Mouse (Mus musculus): ENCODE measurements around the gene Mlx. TPM values are rescaled to one million over a fixed set of nuclear protein-coding genes. Genes with fewer than 3 reads are reported as not detected.

Gene Mlx
- polyA plus RNA-seq, 1 experiment from 2014 or later: 54.1 TPM

DNA sequence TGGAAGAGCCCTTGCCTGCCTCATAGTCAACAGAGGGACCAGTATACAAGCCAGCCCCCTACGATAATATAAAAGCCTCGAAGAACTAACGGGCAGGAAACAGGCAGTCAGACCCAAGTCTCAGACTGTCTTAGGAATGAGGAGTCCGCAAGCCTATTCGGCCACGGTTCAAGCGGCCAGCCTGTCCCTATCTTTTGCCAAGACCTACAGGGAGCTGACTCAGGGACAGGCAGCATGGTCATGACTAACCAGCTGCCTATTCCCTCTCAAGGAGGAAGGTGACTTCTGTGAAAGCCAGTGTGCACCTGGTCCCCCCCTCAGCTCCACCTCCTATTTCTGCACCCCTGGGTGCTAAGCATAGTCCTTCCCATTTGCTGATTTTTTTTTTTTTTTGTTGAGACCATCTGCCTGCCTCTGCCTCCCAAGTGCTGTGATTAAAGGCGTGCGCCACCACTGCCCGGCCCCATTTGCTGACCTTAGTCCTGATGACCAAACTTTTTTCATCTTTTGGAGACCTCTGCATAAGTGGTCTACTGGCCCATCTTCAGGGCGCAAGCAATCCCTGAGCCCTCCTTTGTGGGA is 42.0 kb downstream of the Mlx start:
- ATAC-seq (ENCODE audit: borderline replicate concordance, extremely low read depth, low FRiP score, low TSS enrichment): no peak
- Histone ChIP-seq H3K4me2 (no peak overlapping the region), H3K9ac (no peak overlapping the region), H3K27ac (no peak overlapping the region), H3K36me3 (peaks cover 17% of the 10 kb centered on the region), H3K4me3 (no peak overlapping the region), H3K9me3 (no peaks in the 10 kb centered on the region), H3K27me3 (no peaks in the 10 kb centered on the region), H3K4me1 (peaks cover 3% of the 10 kb centered on the region)
- 78% methylated on average over 11 of the region's 11 CpGs for WGBS

DNA sequence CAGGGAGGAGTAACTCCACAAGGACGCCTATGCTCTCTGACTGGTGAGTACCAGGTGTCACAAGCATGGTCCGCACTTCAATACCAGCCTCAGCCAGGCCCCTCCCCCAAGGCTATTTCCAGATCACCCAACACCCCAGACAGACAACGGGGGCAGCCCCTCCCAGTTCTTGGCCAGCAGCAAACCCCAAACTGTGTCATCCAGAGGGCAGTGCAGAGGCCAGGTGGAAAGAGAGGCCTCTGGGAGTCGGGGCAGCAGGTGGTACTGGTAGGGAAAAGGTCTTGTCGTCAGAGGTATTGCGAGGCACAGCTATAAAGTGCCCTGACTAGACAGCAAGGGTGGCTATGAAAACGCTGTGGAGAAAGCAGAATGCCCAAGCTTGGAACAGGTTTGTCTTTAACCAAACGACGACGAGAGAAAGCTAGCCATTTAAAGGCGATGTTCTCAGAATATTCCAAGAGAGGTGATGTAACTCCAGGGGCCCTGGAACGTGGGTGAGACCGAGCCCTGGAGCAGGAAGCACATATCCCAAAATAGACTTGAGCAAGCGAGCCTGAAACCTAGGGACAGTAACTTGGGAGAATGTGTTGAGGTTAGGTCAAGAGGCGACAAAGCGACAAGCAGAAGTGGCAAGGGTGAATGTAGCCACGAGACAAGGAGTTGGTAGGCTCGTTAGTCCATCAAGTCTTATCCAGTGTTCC is 43.1 kb downstream of the Mlx start:
- Histone ChIP-seq H3K36me3 (peaks cover 17% of the 10 kb centered on the region), H3K4me1 (peaks cover 3% of the 10 kb centered on the region), H3K27ac (0 out of 2 replicates have a peak overlapping the region, but pooled peaks have one; percentile 15), H3K4me2 (no peak overlapping the region), H3K27me3 (no peaks in the 10 kb centered on the region), H3K9me3 (no peaks in the 10 kb centered on the region), H3K4me3 (no peak overlapping the region), H3K9ac (no peak overlapping the region)
- no peak for ATAC-seq (ENCODE audit: borderline replicate concordance, extremely low read depth, low FRiP score, low TSS enrichment)
- WGBS: 37% methylated on average over 18 of the region's 18 CpGs

GRCm38 (mm10) chr11:101131187-101131586 is 44.1 kb downstream of the Mlx start:
- H3K36me3 ChIP-seq: peaks cover 8% of the 10 kb centered on the region
- H3K27ac ChIP-seq: no peak overlapping the region
- ATAC-seq (ENCODE audit: borderline replicate concordance, extremely low read depth, low FRiP score, low TSS enrichment): no peak
- H3K27me3 ChIP-seq: no peaks in the 10 kb centered on the region
- no peak overlapping the region for H3K4me3 ChIP-seq
- no peaks in the 10 kb centered on the region for H3K9me3 ChIP-seq
- 81% methylated on average over 2 of the region's 2 CpGs for WGBS
- H3K9ac ChIP-seq: no peak overlapping the region
- peaks cover 3% of the 10 kb centered on the region for H3K4me1 ChIP-seq
- H3K4me2 ChIP-seq: no peak overlapping the region

DNA sequence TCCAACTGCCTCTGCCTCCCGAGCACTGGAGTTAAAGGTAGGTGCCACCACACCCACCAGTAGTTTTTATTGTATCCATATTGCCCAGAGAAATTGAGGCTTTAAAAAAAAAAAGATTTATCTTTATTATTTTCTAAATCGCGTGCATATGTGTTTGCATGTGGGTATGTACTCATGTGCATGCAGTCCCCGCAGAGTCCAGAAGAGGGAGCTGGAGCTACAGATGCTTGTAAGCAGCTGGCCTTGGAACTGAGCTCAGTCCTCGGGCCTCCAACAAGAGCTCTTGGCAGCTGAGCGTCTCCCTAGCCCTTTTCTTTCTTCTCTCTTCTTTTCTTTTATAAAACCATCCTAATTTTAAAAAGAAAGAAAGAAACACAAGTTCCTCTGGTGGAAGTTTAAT is 44.6 kb downstream of the Mlx start:
- Histone ChIP-seq H3K4me1 (peaks cover 4% of the 10 kb centered on the region), H3K9me3 (no peaks in the 10 kb centered on the region), H3K27ac (no peak overlapping the region), H3K4me3 (no peak overlapping the region), H3K9ac (no peak overlapping the region), H3K36me3 (peaks cover 2% of the 10 kb centered on the region), H3K27me3 (no peaks in the 10 kb centered on the region), H3K4me2 (no peak overlapping the region)
- WGBS: 88% methylated on average over 6 of the region's 6 CpGs
- ATAC-seq (ENCODE audit: borderline replicate concordance, extremely low read depth, low FRiP score, low TSS enrichment): no peak

- no peaks in the 10 kb centered on the region for H3K36me3 ChIP-seq
- H3K27me3 ChIP-seq: no peaks in the 10 kb centered on the region
- 0 out of 2 replicates have a peak, but pooled peaks have one; percentile 19 for ATAC-seq (ENCODE audit: borderline replicate concordance, extremely low read depth, low FRiP score, low TSS enrichment)
- H3K27ac ChIP-seq: no peak overlapping the region
- H3K4me2 ChIP-seq: no peak overlapping the region
- peaks cover 9% of the 10 kb centered on the region for H3K4me1 ChIP-seq
- no peak overlapping the region for H3K4me3 ChIP-seq
- 43% methylated on average over 12 of the region's 12 CpGs for WGBS
- H3K9me3 ChIP-seq: no peaks in the 10 kb centered on the region
- H3K9ac ChIP-seq: no peak overlapping the region
These were observed 46.0 kb downstream of the Mlx start for GRCm38 (mm10) chr11:101133037-101133436.

GRCm38 (mm10) chr11:101134217-101134865 is 47.3 kb downstream of the Mlx start:
- Histone ChIP-seq H3K9ac (no peak overlapping the region), H3K4me2 (no peak overlapping the region), H3K9me3 (no peaks in the 10 kb centered on the region), H3K27ac (no peak overlapping the region), H3K4me3 (no peak overlapping the region), H3K27me3 (no peaks in the 10 kb centered on the region), H3K4me1 (peaks cover 15% of the 10 kb centered on the region), H3K36me3 (no peaks in the 10 kb centered on the region)
- WGBS: 75% methylated on average over 13 of the region's 13 CpGs
- ATAC-seq (ENCODE audit: borderline replicate concordance, extremely low read depth, low FRiP score, low TSS enrichment): no peak

DNA sequence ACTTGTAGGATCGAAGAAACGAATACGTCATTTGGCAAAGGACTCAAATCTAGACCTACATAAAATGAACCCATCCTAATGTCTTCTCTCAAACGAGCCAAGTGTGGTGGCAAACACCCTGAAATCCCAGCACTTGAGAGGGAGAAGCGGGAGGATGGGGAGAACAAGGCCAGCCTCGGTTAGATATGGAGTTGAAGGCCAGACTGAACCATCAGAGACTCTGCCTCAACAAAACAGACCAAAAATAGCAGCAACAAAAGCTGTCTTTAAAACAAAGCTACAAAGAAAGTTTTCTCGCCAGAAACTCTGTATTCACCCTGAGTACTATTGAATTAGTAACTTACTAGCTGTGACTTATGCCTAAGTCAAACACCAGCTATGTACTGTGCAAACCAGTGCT is 49.9 kb downstream of the Mlx start:
- peaks cover 20% of the 10 kb centered on the region for H3K4me1 ChIP-seq
- H3K4me2 ChIP-seq: no peak overlapping the region
- no peaks in the 10 kb centered on the region for H3K9me3 ChIP-seq
- H3K36me3 ChIP-seq: no peaks in the 10 kb centered on the region
- H3K27me3 ChIP-seq: no peaks in the 10 kb centered on the region
- no peak for ATAC-seq (ENCODE audit: borderline replicate concordance, extremely low read depth, low FRiP score, low TSS enrichment)
- 66% methylated on average over 7 of the region's 7 CpGs for WGBS
- peak overlapping the region; percentile 39 for H3K27ac ChIP-seq
- H3K4me3 ChIP-seq: no peak overlapping the region
- no peak overlapping the region for H3K9ac ChIP-seq

GRCm38 (mm10) chr11:101138536-101139181 is 51.6 kb downstream of the Mlx start:
- ATAC-seq (ENCODE audit: borderline replicate concordance, extremely low read depth, low FRiP score, low TSS enrichment): peak; percentile 42; the same call in 1 of the 2 replicates
- Histone ChIP-seq H3K9ac (no peak overlapping the region), H3K36me3 (no peaks in the 10 kb centered on the region), H3K4me2 (peak overlapping the region; percentile 29), H3K27ac (no peak overlapping the region), H3K4me1 (peaks cover 24% of the 10 kb centered on the region), H3K4me3 (no peak overlapping the region), H3K27me3 (no peaks in the 10 kb centered on the region), H3K9me3 (no peaks in the 10 kb centered on the region)
- WGBS: 19% methylated on average over 15 of the region's 15 CpGs

- peak overlapping the region; percentile 31 for H3K4me3 ChIP-seq
These were observed 53.2 kb downstream of the Mlx start for GRCm38 (mm10) chr11:101140164-101140819.

DNA sequence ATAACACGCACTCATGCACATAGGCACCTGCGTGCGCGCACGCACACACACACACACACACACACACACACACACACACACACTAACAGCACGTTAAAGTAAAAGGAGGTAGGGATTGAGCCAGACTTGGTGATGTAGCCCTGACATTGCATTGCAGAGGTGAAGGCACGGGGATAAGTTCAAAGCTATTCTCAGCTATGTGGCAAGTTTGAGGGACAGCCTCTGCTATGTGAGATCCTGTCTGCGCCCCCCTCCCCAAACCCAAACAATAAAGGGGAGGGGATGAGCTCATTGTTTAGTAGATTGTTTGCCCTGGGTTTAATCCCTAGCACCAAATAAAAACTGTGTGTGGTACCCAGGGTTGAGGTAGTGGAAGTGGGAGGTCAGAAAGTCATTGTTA is 54.0 kb downstream of the Mlx start:
- no peak overlapping the region for H3K9ac ChIP-seq
- H3K27ac ChIP-seq: no peak overlapping the region

More at GRCm38 (mm10) chr11:101140164-101140819, 53.2 kb downstream of the Mlx start:
- peak overlapping the region; percentile 25; the same call in 1 of the 2 replicates for H3K9ac ChIP-seq
- ATAC-seq (ENCODE audit: borderline replicate concordance, extremely low read depth, low FRiP score, low TSS enrichment): no peak
- H3K27me3 ChIP-seq: no peaks in the 10 kb centered on the region
- peak overlapping the region; percentile 57 for H3K4me2 ChIP-seq
- H3K27ac ChIP-seq: peak overlapping the region; percentile 55
- H3K9me3 ChIP-seq: no peaks in the 10 kb centered on the region
- H3K4me1 ChIP-seq: peaks cover 28% of the 10 kb centered on the region
- WGBS: 30% methylated on average over 27 of the region's 27 CpGs
- H3K36me3 ChIP-seq: no peaks in the 10 kb centered on the region

More for the DNA sequence above, 54.0 kb downstream of the Mlx start:
- no peak for ATAC-seq (ENCODE audit: borderline replicate concordance, extremely low read depth, low FRiP score, low TSS enrichment)
- Histone ChIP-seq H3K4me1 (peaks cover 28% of the 10 kb centered on the region), H3K9me3 (no peaks in the 10 kb centered on the region), H3K4me3 (no peak overlapping the region), H3K4me2 (no peak overlapping the region), H3K36me3 (no peaks in the 10 kb centered on the region), H3K27me3 (no peaks in the 10 kb centered on the region)
- WGBS: 77% methylated on average over 8 of the region's 8 CpGs
